Mouse (Mus musculus): ENCODE data around the gene Slc28a1. TPM values are rescaled to one million over a fixed set of nuclear protein-coding genes. Genes with fewer than 3 reads are reported as not detected.
"Not testable (repeated sequence)": the region's sequence is repeated elsewhere in the genome, so short reads cannot be mapped to it uniquely, and the experiment has no call there.

Gene Slc28a1
- polyA plus RNA-seq, 1 experiment from 2014 or later = 0.05 TPM

- Histone ChIP-seq H3K27ac (replicated peaks) (no peak overlapping the region), H3K36me3 (replicated peaks) (no peaks in the 10 kb centered on the region), H3K27me3 (replicated peaks; ENCODE audit: low read depth, poor library complexity, severe bottlenecking) (no peaks in the 10 kb centered on the region), H3K4me3 (no peak overlapping the region), H3K9me3 (peaks cover 2% of the 10 kb centered on the region; the same call in 1 of the 2 replicates), H3K4me1 (peaks cover 7% of the 10 kb centered on the region; the same call in 1 of the 2 replicates)
- WGBS = 73% methylated on average over 5 of the region's 5 CpGs
- no peak for DNase-seq (ENCODE audit: low spot score)
These were observed 64.9 kb downstream of the Slc28a1 start for GRCm38 (mm10) chr7:81179494-81179893.

GRCm38 (mm10) chr7:81182492-81183175, 68.0 kb downstream of the Slc28a1 start:
- 86% methylated on average over 10 of the region's 10 CpGs for WGBS
- Histone ChIP-seq H3K36me3 (replicated peaks) (no peaks in the 10 kb centered on the region), H3K4me3 (no peak overlapping the region), H3K27ac (replicated peaks) (no peak overlapping the region), H3K27me3 (replicated peaks; ENCODE audit: low read depth, poor library complexity, severe bottlenecking) (no peaks in the 10 kb centered on the region), H3K9me3 (0 out of 2 replicates have a peak, but pooled peaks cover 2% of the 10 kb centered on the region), H3K4me1 (no peaks in the 10 kb centered on the region)
- no peak for DNase-seq (ENCODE audit: low spot score)

- Histone ChIP-seq H3K36me3 (replicated peaks) (no peaks in the 10 kb centered on the region), H3K4me3 (no peak overlapping the region), H3K9me3 (0 out of 2 replicates have a peak, but pooled peaks cover 2% of the 10 kb centered on the region), H3K27me3 (replicated peaks; ENCODE audit: low read depth, poor library complexity, severe bottlenecking) (no peaks in the 10 kb centered on the region), H3K4me1 (no peaks in the 10 kb centered on the region), H3K27ac (replicated peaks) (no peak overlapping the region)
- no peak for DNase-seq (ENCODE audit: low spot score)
These were observed 68.6 kb downstream of the Slc28a1 start for GRCm38 (mm10) chr7:81183181-81183580.

- whole genome bisulfite sequencing = 84% methylated on average over 2 of the region's 2 CpGs
- Histone ChIP-seq H3K36me3 (replicated peaks) (no peaks in the 10 kb centered on the region), H3K4me1 (no peaks in the 10 kb centered on the region), H3K9me3 (0 out of 2 replicates have a peak, but pooled peaks cover 2% of the 10 kb centered on the region), H3K4me3 (no peak overlapping the region), H3K27me3 (replicated peaks; ENCODE audit: low read depth, poor library complexity, severe bottlenecking) (no peaks in the 10 kb centered on the region), H3K27ac (replicated peaks) (no peak overlapping the region)
- no peak for DNase-seq (ENCODE audit: low spot score)
These were observed 69.5 kb downstream of the Slc28a1 start for GRCm38 (mm10) chr7:81184136-81184535.

- Histone ChIP-seq H3K4me3 (no peak overlapping the region), H3K4me1 (no peaks in the 10 kb centered on the region), H3K36me3 (replicated peaks) (no peaks in the 10 kb centered on the region), H3K9me3 (0 out of 2 replicates have a peak, but pooled peaks cover 2% of the 10 kb centered on the region), H3K27ac (replicated peaks) (no peak overlapping the region), H3K27me3 (replicated peaks; ENCODE audit: low read depth, poor library complexity, severe bottlenecking) (no peaks in the 10 kb centered on the region)
- DNase-seq (ENCODE audit: low spot score) = no peak
- 88% methylated on average over 1 of the region's 1 CpGs for WGBS
These were observed 70.1 kb downstream of the Slc28a1 start for GRCm38 (mm10) chr7:81184651-81185050.

- not testable (repeated sequence) for H3K4me1 ChIP-seq; H3K4me3 ChIP-seq; H3K9me3 ChIP-seq; H3K27me3 ChIP-seq (replicated peaks; ENCODE audit: low read depth, poor library complexity, severe bottlenecking); DNase-seq (ENCODE audit: low spot score); H3K36me3 ChIP-seq (replicated peaks); H3K27ac ChIP-seq (replicated peaks)
These were observed 71.4 kb downstream of the Slc28a1 start for GRCm38 (mm10) chr7:81186036-81186435.

GRCm38 (mm10) chr7:81189180-81189579, 74.6 kb downstream of the Slc28a1 start:
- Histone ChIP-seq H3K36me3 (replicated peaks) (no peaks in the 10 kb centered on the region), H3K27ac (replicated peaks) (no peak overlapping the region), H3K9me3 (0 out of 2 replicates have a peak, but pooled peaks cover 2% of the 10 kb centered on the region), H3K4me3 (no peak overlapping the region), H3K4me1 (no peaks in the 10 kb centered on the region), H3K27me3 (replicated peaks; ENCODE audit: low read depth, poor library complexity, severe bottlenecking) (no peaks in the 10 kb centered on the region)
- 80% methylated on average over 9 of the region's 9 CpGs for whole genome bisulfite sequencing
- no peak for DNase-seq (ENCODE audit: low spot score)

GRCm38 (mm10) chr7:81195509-81195908, 80.9 kb downstream of the Slc28a1 start:
- Histone ChIP-seq H3K9me3 (no peaks in the 10 kb centered on the region), H3K4me1 (peaks cover 19% of the 10 kb centered on the region), H3K27me3 (replicated peaks; ENCODE audit: low read depth, poor library complexity, severe bottlenecking) (no peaks in the 10 kb centered on the region), H3K27ac (replicated peaks) (no peak overlapping the region), H3K36me3 (replicated peaks) (no peaks in the 10 kb centered on the region), H3K4me3 (no peak overlapping the region)
- DNase-seq (ENCODE audit: low spot score) = no peak
- 70% methylated on average over 4 of the region's 4 CpGs for WGBS

- 73% methylated on average over 3 of the region's 3 CpGs for WGBS
- Histone ChIP-seq H3K27me3 (replicated peaks; ENCODE audit: low read depth, poor library complexity, severe bottlenecking) (no peaks in the 10 kb centered on the region), H3K4me1 (peaks cover 19% of the 10 kb centered on the region), H3K36me3 (replicated peaks) (no peaks in the 10 kb centered on the region), H3K4me3 (no peak overlapping the region), H3K27ac (replicated peaks) (no peak overlapping the region), H3K9me3 (no peaks in the 10 kb centered on the region)
- no peak for DNase-seq (ENCODE audit: low spot score)
These were observed 82.2 kb downstream of the Slc28a1 start for GRCm38 (mm10) chr7:81196796-81197195.

GRCm38 (mm10) chr7:81198538-81198937, 83.9 kb downstream of the Slc28a1 start:
- no peaks in the 10 kb centered on the region for H3K36me3 ChIP-seq (replicated peaks)
- H3K27ac ChIP-seq (replicated peaks) = no peak overlapping the region
- H3K27me3 ChIP-seq (replicated peaks; ENCODE audit: low read depth, poor library complexity, severe bottlenecking) = no peaks in the 10 kb centered on the region
- peak; percentile 43 for DNase-seq (ENCODE audit: low spot score)
- no peaks in the 10 kb centered on the region for H3K9me3 ChIP-seq
- H3K4me1 ChIP-seq = peaks cover 25% of the 10 kb centered on the region
- 32% methylated on average over 4 of the region's 4 CpGs for WGBS
- H3K4me3 ChIP-seq = no peak overlapping the region

- Histone ChIP-seq H3K9me3 (no peaks in the 10 kb centered on the region), H3K36me3 (replicated peaks) (no peaks in the 10 kb centered on the region), H3K27me3 (replicated peaks; ENCODE audit: low read depth, poor library complexity, severe bottlenecking) (no peaks in the 10 kb centered on the region), H3K4me1 (peaks cover 25% of the 10 kb centered on the region), H3K4me3 (no peak overlapping the region), H3K27ac (replicated peaks) (no peak overlapping the region)
- DNase-seq (ENCODE audit: low spot score) = no peak
- 61% methylated on average over 5 of the region's 5 CpGs for WGBS
These were observed 84.5 kb downstream of the Slc28a1 start for GRCm38 (mm10) chr7:81199109-81199508.

- H3K4me1 ChIP-seq = peaks cover 25% of the 10 kb centered on the region
- H3K4me3 ChIP-seq = no peak overlapping the region
- no peaks in the 10 kb centered on the region for H3K27me3 ChIP-seq (replicated peaks; ENCODE audit: low read depth, poor library complexity, severe bottlenecking)
- H3K9me3 ChIP-seq = no peaks in the 10 kb centered on the region
- DNase-seq (ENCODE audit: low spot score) = no peak
- H3K36me3 ChIP-seq (replicated peaks) = no peaks in the 10 kb centered on the region
- WGBS = 65% methylated on average over 4 of the region's 4 CpGs
- H3K27ac ChIP-seq (replicated peaks) = no peak overlapping the region
These were observed 85.2 kb downstream of the Slc28a1 start for GRCm38 (mm10) chr7:81199757-81200156.

- no peak for DNase-seq (ENCODE audit: low spot score)
- no peak overlapping the region for H3K27ac ChIP-seq (replicated peaks)
These were observed 87.8 kb downstream of the Slc28a1 start for GRCm38 (mm10) chr7:81202389-81202788.

More at GRCm38 (mm10) chr7:81202389-81202788, 87.8 kb downstream of the Slc28a1 start:
- Histone ChIP-seq H3K4me1 (peaks cover 22% of the 10 kb centered on the region), H3K27me3 (replicated peaks; ENCODE audit: low read depth, poor library complexity, severe bottlenecking) (no peaks in the 10 kb centered on the region), H3K9me3 (no peaks in the 10 kb centered on the region), H3K36me3 (replicated peaks) (no peaks in the 10 kb centered on the region), H3K4me3 (no peak overlapping the region)
- WGBS = 59% methylated on average over 5 of the region's 5 CpGs
